Mouse (Mus musculus) testis, adult 2 months (tissue): ENCODE measurements at regions not wholly inside any gene's neighbourhood (a gene's known extent, or its start where the extent isn't known, plus 50 kb on each side); places are given as distances from the start of the nearest gene placed in this dataset.

Experiments used
- CTCF ChIP-seq: fragments of 200-500 bp; IDR thresholded peaks from 2 replicates; pipeline ENCODE4 v1.5.1; 2012; ENCODE audit warnings: low read depth, mild to moderate bottlenecking, inconsistent platforms, low read length, moderate library complexity; ENCODE audit not compliant: control insufficient read depth, insufficient read depth, insufficient replicate concordance
- POLR2A ChIP-seq: fragments of 200-500 bp; IDR thresholded peaks from 2 replicates; pipeline ENCODE4 v1.6.1; 2012; ENCODE audit warnings: low read depth, mild to moderate bottlenecking, inconsistent platforms, low read length, moderate library complexity; ENCODE audit not compliant: control insufficient read depth

- no peak for TF ChIP-seq CTCF
- TF ChIP-seq POLR2A = no peak
Measured at GRCm38 (mm10) chr15:59759566-59759965, 256.8 kb downstream of the 4933412E24Rik start.
